Mouse (Mus musculus) lung, embryonic 16.5 days (tissue): ENCODE data around the gene Rnf24. TPM values are rescaled to one million over a fixed set of nuclear protein-coding genes. Genes with fewer than 3 reads are reported as not detected.

Experiments
- microRNA-seq: library from miRNA; unstranded; fragments of <30 nt; microRNA quantifications from one replicate; pipeline ENCODE4, GENCODE M21; 2016
- polyA plus RNA-seq: library from polyadenylated mRNA; unstranded; fragments of >200 nt; fragmentation: Nextera tagmentation; extraction: Ambion mirVana; gene quantifications from 2 replicates; pipeline ENCODE4 v1.2.1, GENCODE M21; 2015

Rnf24 gene
- polyA plus RNA-seq, 1 experiment from 2014 or later: 3.4 TPM

Small RNA genes within 50 kb of the gene (microRNA-seq; reads per million reads assigned to microRNA genes)
- 61.8 reads per million, percentile 45 among the genes with 10 or more reads in this experiment for gene Mir103-2

Other genes with a start within 250 kb of the Rnf24 start
- gene Hspa12b, start 225.6 kb downstream of the Rnf24 start, polyA plus RNA-seq: 16.0 and 17.2 TPM in 2 replicates
- gene Gm11037, start 219.4 kb downstream of the Rnf24 start, polyA plus RNA-seq: not detected in 2 replicates
- gene 1700037H04Rik, start 192.8 kb downstream of the Rnf24 start, polyA plus RNA-seq: 57.9 and 63.5 TPM in 2 replicates
- 8.4 and 9.5 TPM in 2 replicates for gene Cenpb, start 172.8 kb downstream of the Rnf24 start, polyA plus RNA-seq
- 61.0 TPM in 2 replicates for gene Cdc25b, start 165.9 kb downstream of the Rnf24 start, polyA plus RNA-seq
- 6.5 and 8.8 TPM in 2 replicates for gene Spef1, start 165.6 kb downstream of the Rnf24 start, polyA plus RNA-seq
- 29.0 and 29.7 TPM in 2 replicates for gene Ap5s1, start 145.8 kb downstream of the Rnf24 start, polyA plus RNA-seq
- gene Mavs, start 118.8 kb downstream of the Rnf24 start, polyA plus RNA-seq: 20.6 and 22.7 TPM in 2 replicates
- 24.5 and 28.4 TPM in 2 replicates for gene Pank2, start 90.4 kb downstream of the Rnf24 start, polyA plus RNA-seq
- 32.8 and 32.9 TPM in 2 replicates for gene Smox, start 138.6 kb upstream of the Rnf24 start, polyA plus RNA-seq
- 1.8 and 2.0 TPM in 2 replicates for gene Adra1d, start 209.4 kb upstream of the Rnf24 start, polyA plus RNA-seq